Mouse (Mus musculus) naive thymus-derived CD4-positive, alpha-beta T cell, adult 5 months (primary cell): ENCODE data around the gene Krtap1-5. TPM values are rescaled to one million over a fixed set of nuclear protein-coding genes. Genes with fewer than 3 reads are reported as not detected.

Experiments used
- polyA plus RNA-seq: library from polyadenylated mRNA; unstranded; fragments of 100-300 nt; shearing (Covaris generic); gene quantifications from one replicate; pipeline ENCODE4 v1.2.1, GENCODE M21; 2017

Gene Krtap1-5
- polyA plus RNA-seq = not detected

GRCm38 (mm10) chr11:99580636-99581035 lies at the start of gene Krtap1-5:
Gene Krtap1-5, minus strand, starts transcription at chr11:99581016.

GRCm38 (mm10) chr11:99628138-99628537 lies 47.3 kb upstream of the Krtap1-5 start, which contains the start of gene Krtap4-1:
Gene Krtap4-1, minus strand, starts transcription at chr11:99628238.

GRCm38 (mm10) chr11:99620335-99620734 lies 39.5 kb upstream of the Krtap1-5 start, which contains the start of gene Gm11562:
Gene Gm11562, minus strand, starts transcription at chr11:99620435.

GRCm38 (mm10) chr11:99614796-99615363 lies 34.1 kb upstream of the Krtap1-5 start, which contains the start of gene Krtap2-4:
Gene Krtap2-4, minus strand, starts transcription at chr11:99614846.

GRCm38 (mm10) chr11:99610089-99610488 lies 29.3 kb upstream of the Krtap1-5 start, which contains the start of gene Gm11937:
Gene Gm11937, minus strand, starts transcription at chr11:99610189.

GRCm38 (mm10) chr11:99603208-99603607 lies 22.4 kb upstream of the Krtap1-5 start, which contains the start of gene Gm11938:
Gene Gm11938, minus strand, starts transcription at chr11:99603308.

GRCm38 (mm10) chr11:99597742-99598141 lies 16.9 kb upstream of the Krtap1-5 start, which contains the start of gene Krtap9-3:
Gene Krtap9-3, minus strand, starts transcription at chr11:99598105.

GRCm38 (mm10) chr11:99590981-99591380 lies 10.2 kb upstream of the Krtap1-5 start, which contains the start of gene Krtap1-3:
Gene Krtap1-3, minus strand, starts transcription at chr11:99591339.

GRCm38 (mm10) chr11:99583245-99583704 lies 2.5 kb upstream of the Krtap1-5 start, which contains the start of gene Krtap1-4:
Gene Krtap1-4, minus strand, starts transcription at chr11:99583654.

GRCm38 (mm10) chr11:99566530-99566929 lies 14.3 kb downstream of the Krtap1-5 start, which contains the start of gene Krtap3-1:
Gene Krtap3-1, minus strand, starts transcription at chr11:99566630.

GRCm38 (mm10) chr11:99559366-99559765 lies 21.4 kb downstream of the Krtap1-5 start, which contains the start of gene Gm11939:
Gene Gm11939, minus strand, starts transcription at chr11:99559466.

GRCm38 (mm10) chr11:99556753-99557152 lies 24.1 kb downstream of the Krtap1-5 start, which contains the start of gene Krtap3-2:
Gene Krtap3-2, minus strand, starts transcription at chr11:99556853.

GRCm38 (mm10) chr11:99550765-99551164 lies 30.1 kb downstream of the Krtap1-5 start, which contains the start of gene Krtap3-3:
Gene Krtap3-3, minus strand, starts transcription at chr11:99550865.

Other genes starting within 250 kb of the Krtap1-5 start
- gene Krt26, start 243.1 kb downstream of the Krtap1-5 start, polyA plus RNA-seq = not detected
- gene Krt27, start 229.9 kb downstream of the Krtap1-5 start, polyA plus RNA-seq = not detected
- not detected for gene Krt28, start 206.1 kb downstream of the Krtap1-5 start, polyA plus RNA-seq
- 8.2 TPM for gene Krt10, start 191.7 kb downstream of the Krtap1-5 start, polyA plus RNA-seq
- not detected for gene Krt12, start 158.8 kb downstream of the Krtap1-5 start, polyA plus RNA-seq
- not detected for gene Krt20, start 142.9 kb downstream of the Krtap1-5 start, polyA plus RNA-seq
- gene Krt23, start 87.9 kb downstream of the Krtap1-5 start, polyA plus RNA-seq = not detected
- not detected for gene Krt39, start 59.7 kb downstream of the Krtap1-5 start, polyA plus RNA-seq
- not detected for gene Krt40, start 37.9 kb downstream of the Krtap1-5 start, polyA plus RNA-seq
- not detected for gene Krtap3-3, start 30.2 kb downstream of the Krtap1-5 start, polyA plus RNA-seq
- not detected for gene Krtap3-2, start 24.2 kb downstream of the Krtap1-5 start, polyA plus RNA-seq
- gene Gm11939, start 21.6 kb downstream of the Krtap1-5 start, polyA plus RNA-seq = not detected
- gene Krtap3-1, start 14.4 kb downstream of the Krtap1-5 start, polyA plus RNA-seq = not detected
- gene Krtap1-4, start 2.6 kb upstream of the Krtap1-5 start, polyA plus RNA-seq = not detected
- not detected for gene Krtap1-3, start 10.3 kb upstream of the Krtap1-5 start, polyA plus RNA-seq
- gene Krtap9-3, start 17.1 kb upstream of the Krtap1-5 start, polyA plus RNA-seq = not detected
- not detected for gene Gm11938, start 22.3 kb upstream of the Krtap1-5 start, polyA plus RNA-seq
- gene Gm11937, start 29.2 kb upstream of the Krtap1-5 start, polyA plus RNA-seq = not detected
- not detected for gene Krtap2-4, start 33.8 kb upstream of the Krtap1-5 start, polyA plus RNA-seq
- not detected for gene Gm11562, start 39.4 kb upstream of the Krtap1-5 start, polyA plus RNA-seq
- gene Krtap4-1, start 47.2 kb upstream of the Krtap1-5 start, polyA plus RNA-seq = not detected
- not detected for gene Krtap4-2, start 54.1 kb upstream of the Krtap1-5 start, polyA plus RNA-seq
- not detected for gene Krtap4-7, start 63.1 kb upstream of the Krtap1-5 start, polyA plus RNA-seq
- gene Gm11555, start 69.2 kb upstream of the Krtap1-5 start, polyA plus RNA-seq = not detected
- gene Gm11563, start 77.9 kb upstream of the Krtap1-5 start, polyA plus RNA-seq = not detected
- gene Krtap4-6, start 84.9 kb upstream of the Krtap1-5 start, polyA plus RNA-seq = not detected
- not detected for gene Gm14190, start 109.7 kb upstream of the Krtap1-5 start, polyA plus RNA-seq
- gene Gm14180, start 153.3 kb upstream of the Krtap1-5 start, polyA plus RNA-seq = not detected
- gene Gm11595, start 191.9 kb upstream of the Krtap1-5 start, polyA plus RNA-seq = not detected
- gene Krtap4-8, start 199.7 kb upstream of the Krtap1-5 start, polyA plus RNA-seq = not detected
- not detected for gene Krtap4-9, start 204.2 kb upstream of the Krtap1-5 start, polyA plus RNA-seq
- gene Gm11596, start 212.5 kb upstream of the Krtap1-5 start, polyA plus RNA-seq = not detected
- gene Gm11569, start 217.9 kb upstream of the Krtap1-5 start, polyA plus RNA-seq = not detected
- gene Gm11554, start 223.4 kb upstream of the Krtap1-5 start, polyA plus RNA-seq = not detected
- gene Krtap4-13, start 228.9 kb upstream of the Krtap1-5 start, polyA plus RNA-seq = not detected
- gene Gm11564, start 234.7 kb upstream of the Krtap1-5 start, polyA plus RNA-seq = not detected